Mouse (Mus musculus): ENCODE data around the gene Lmnb2. TPM values are rescaled to one million over a fixed set of nuclear protein-coding genes. Genes with fewer than 3 reads are reported as not detected.

Lmnb2 gene
- polyA plus RNA-seq, 1 experiment from 2014 or later = 60.4 TPM

- 22% methylated on average over 10 of the region's 10 CpGs for WGBS
These were observed 36.7 kb downstream of the Lmnb2 start for GRCm38 (mm10) chr10:80881301-80881700.

GRCm38 (mm10) chr10:80880901-80881300 is 37.1 kb downstream of the Lmnb2 start:
- Histone ChIP-seq H3K9ac (no peak overlapping the region), H3K4me2 (no peak overlapping the region), H3K4me1 (no peaks in the 10 kb centered on the region), H3K4me3 (no peak overlapping the region), H3K27me3 (no peaks in the 10 kb centered on the region), H3K9me3 (no peaks in the 10 kb centered on the region), H3K27ac (no peak overlapping the region), H3K36me3 (no peaks in the 10 kb centered on the region)
- ATAC-seq (ENCODE audit: borderline replicate concordance, extremely low read depth, low FRiP score, low TSS enrichment) = no peak
- 67% methylated on average over 2 of the region's 2 CpGs for WGBS

More at GRCm38 (mm10) chr10:80881301-80881700, 36.7 kb downstream of the Lmnb2 start:
- Histone ChIP-seq H3K27me3 (no peaks in the 10 kb centered on the region), H3K27ac (no peak overlapping the region), H3K9me3 (no peaks in the 10 kb centered on the region), H3K36me3 (no peaks in the 10 kb centered on the region), H3K4me1 (no peaks in the 10 kb centered on the region), H3K4me3 (no peak overlapping the region), H3K4me2 (no peak overlapping the region), H3K9ac (no peak overlapping the region)
- ATAC-seq (ENCODE audit: borderline replicate concordance, extremely low read depth, low FRiP score, low TSS enrichment) = no peak

GRCm38 (mm10) chr10:80880131-80880641 is 37.9 kb downstream of the Lmnb2 start:
- Histone ChIP-seq H3K4me2 (no peak overlapping the region), H3K4me3 (no peak overlapping the region), H3K36me3 (no peaks in the 10 kb centered on the region), H3K4me1 (no peaks in the 10 kb centered on the region), H3K27ac (no peak overlapping the region), H3K9me3 (no peaks in the 10 kb centered on the region), H3K9ac (no peak overlapping the region), H3K27me3 (no peaks in the 10 kb centered on the region)
- WGBS = 5% methylated on average over 5 of the region's 5 CpGs
- peak; percentile 27; the same call in 1 of the 2 replicates for ATAC-seq (ENCODE audit: borderline replicate concordance, extremely low read depth, low FRiP score, low TSS enrichment)

- Histone ChIP-seq H3K4me1 (no peaks in the 10 kb centered on the region), H3K36me3 (no peaks in the 10 kb centered on the region), H3K9me3 (no peaks in the 10 kb centered on the region), H3K4me3 (no peak overlapping the region), H3K27me3 (peaks cover 10% of the 10 kb centered on the region; the same call in 1 of the 2 replicates), H3K27ac (no peak overlapping the region), H3K4me2 (no peak overlapping the region), H3K9ac (no peak overlapping the region)
- 32% methylated on average over 3 of the region's 3 CpGs for WGBS
- no peak for ATAC-seq (ENCODE audit: borderline replicate concordance, extremely low read depth, low FRiP score, low TSS enrichment)
These were observed 41.5 kb downstream of the Lmnb2 start for GRCm38 (mm10) chr10:80876594-80876993.

- no peak for ATAC-seq (ENCODE audit: borderline replicate concordance, extremely low read depth, low FRiP score, low TSS enrichment)
These were observed 42.0 kb downstream of the Lmnb2 start for GRCm38 (mm10) chr10:80876028-80876427.

GRCm38 (mm10) chr10:80874035-80874434 is 44.0 kb downstream of the Lmnb2 start:
- no peak overlapping the region for H3K4me2 ChIP-seq
- no peaks in the 10 kb centered on the region for H3K4me1 ChIP-seq
- H3K27me3 ChIP-seq = peaks cover 10% of the 10 kb centered on the region; the same call in 1 of the 2 replicates
- 71% methylated on average over 9 of the region's 9 CpGs for WGBS
- H3K9ac ChIP-seq = no peak overlapping the region
- no peaks in the 10 kb centered on the region for H3K9me3 ChIP-seq
- H3K36me3 ChIP-seq = no peaks in the 10 kb centered on the region
- H3K4me3 ChIP-seq = no peak overlapping the region
- no peak for ATAC-seq (ENCODE audit: borderline replicate concordance, extremely low read depth, low FRiP score, low TSS enrichment)
- H3K27ac ChIP-seq = no peak overlapping the region

More at GRCm38 (mm10) chr10:80876028-80876427, 42.0 kb downstream of the Lmnb2 start:
- Histone ChIP-seq H3K4me1 (no peaks in the 10 kb centered on the region), H3K4me3 (no peak overlapping the region), H3K27me3 (peaks cover 10% of the 10 kb centered on the region; the same call in 1 of the 2 replicates), H3K9ac (no peak overlapping the region), H3K4me2 (no peak overlapping the region), H3K9me3 (no peaks in the 10 kb centered on the region), H3K27ac (no peak overlapping the region), H3K36me3 (no peaks in the 10 kb centered on the region)
- WGBS = 25% methylated on average over 5 of the region's 5 CpGs

- no peaks in the 10 kb centered on the region for H3K9me3 ChIP-seq
- H3K4me2 ChIP-seq = no peak within 1 kb of the TSS
- no peak within 1 kb of the TSS for H3K4me3 ChIP-seq
- H3K4me1 ChIP-seq = no peaks in the 10 kb centered on the region
- H3K27ac ChIP-seq = no peak within 1 kb of the TSS
- peaks cover 10% of the 10 kb centered on the region; the same call in 1 of the 2 replicates for H3K27me3 ChIP-seq
- 21% methylated on average over 9 of the region's 9 CpGs for WGBS
- no peaks in the 10 kb centered on the region; the same call in 1 of the 2 replicates for H3K36me3 ChIP-seq
- no peak for ATAC-seq (ENCODE audit: borderline replicate concordance, extremely low read depth, low FRiP score, low TSS enrichment)
- no peak within 1 kb of the TSS for H3K9ac ChIP-seq
These were observed 46.5 kb downstream of the Lmnb2 start, which contains the start of gene Tmprss9 for GRCm38 (mm10) chr10:80871581-80871980. Gene Tmprss9, plus strand, starts transcription at chr10:80871848.

- no peak for ATAC-seq (ENCODE audit: borderline replicate concordance, extremely low read depth, low FRiP score, low TSS enrichment)
- no peaks in the 10 kb centered on the region for H3K4me1 ChIP-seq
- 42% methylated on average over 5 of the region's 6 CpGs for WGBS
These were observed 47.1 kb downstream of the Lmnb2 start for GRCm38 (mm10) chr10:80870993-80871392.

GRCm38 (mm10) chr10:80864446-80864845 is 53.6 kb downstream of the Lmnb2 start:
- H3K27me3 ChIP-seq = no peaks in the 10 kb centered on the region
- 86% methylated on average over 16 of the region's 16 CpGs for WGBS
- H3K27ac ChIP-seq = no peak overlapping the region
- H3K36me3 ChIP-seq = peaks cover 23% of the 10 kb centered on the region
- no peak overlapping the region for H3K4me3 ChIP-seq
- H3K4me1 ChIP-seq = no peaks in the 10 kb centered on the region
- no peak overlapping the region for H3K4me2 ChIP-seq
- H3K9me3 ChIP-seq = no peaks in the 10 kb centered on the region
- ATAC-seq (ENCODE audit: borderline replicate concordance, extremely low read depth, low FRiP score, low TSS enrichment) = no peak
- H3K9ac ChIP-seq = no peak overlapping the region

More at GRCm38 (mm10) chr10:80870993-80871392, 47.1 kb downstream of the Lmnb2 start:
- Histone ChIP-seq H3K9me3 (no peaks in the 10 kb centered on the region), H3K4me3 (no peak overlapping the region), H3K9ac (no peak overlapping the region), H3K27me3 (peaks cover 10% of the 10 kb centered on the region; the same call in 1 of the 2 replicates), H3K27ac (no peak overlapping the region), H3K36me3 (no peaks in the 10 kb centered on the region; the same call in 1 of the 2 replicates), H3K4me2 (no peak overlapping the region)

- no peak overlapping the region for H3K4me2 ChIP-seq
- no peak for ATAC-seq (ENCODE audit: borderline replicate concordance, extremely low read depth, low FRiP score, low TSS enrichment)
- 90% methylated on average over 5 of the region's 5 CpGs for whole genome bisulfite sequencing
- H3K4me3 ChIP-seq = no peak overlapping the region
- no peak overlapping the region for H3K9ac ChIP-seq
- no peaks in the 10 kb centered on the region for H3K27me3 ChIP-seq
- no peak overlapping the region for H3K27ac ChIP-seq
- H3K4me1 ChIP-seq = peaks cover 10% of the 10 kb centered on the region; the same call in 1 of the 2 replicates
- peaks cover 23% of the 10 kb centered on the region for H3K36me3 ChIP-seq
- no peaks in the 10 kb centered on the region for H3K9me3 ChIP-seq
These were observed 55.7 kb downstream of the Lmnb2 start for GRCm38 (mm10) chr10:80862305-80862704.

GRCm38 (mm10) chr10:80858350-80858935 is 59.6 kb downstream of the Lmnb2 start:
- WGBS = 48% methylated on average over 7 of the region's 7 CpGs
- Histone ChIP-seq H3K4me2 (no peak overlapping the region), H3K4me3 (no peak overlapping the region), H3K4me1 (peaks cover 41% of the 10 kb centered on the region), H3K9ac (no peak overlapping the region), H3K36me3 (peaks cover 16% of the 10 kb centered on the region), H3K9me3 (no peaks in the 10 kb centered on the region), H3K27ac (peak overlapping the region; percentile 63), H3K27me3 (no peaks in the 10 kb centered on the region)
- ATAC-seq (ENCODE audit: borderline replicate concordance, extremely low read depth, low FRiP score, low TSS enrichment) = no peak; the same call in 1 of the 2 replicates

GRCm38 (mm10) chr10:80857848-80858247 is 60.2 kb downstream of the Lmnb2 start:
- Histone ChIP-seq H3K36me3 (peaks cover 14% of the 10 kb centered on the region), H3K27me3 (no peaks in the 10 kb centered on the region), H3K4me3 (no peak overlapping the region), H3K9me3 (no peaks in the 10 kb centered on the region), H3K4me1 (peaks cover 43% of the 10 kb centered on the region), H3K9ac (no peak overlapping the region; the same call in 1 of the 2 replicates), H3K4me2 (no peak overlapping the region), H3K27ac (peak overlapping the region; percentile 63)
- 42% methylated on average over 3 of the region's 3 CpGs for WGBS
- no peak; the same call in 1 of the 2 replicates for ATAC-seq (ENCODE audit: borderline replicate concordance, extremely low read depth, low FRiP score, low TSS enrichment)
